Mouse (Mus musculus) cerebellum, adult 9-10 months (tissue): ENCODE data around the gene Olfr1211.

Experiments used
- DNase-seq: peaks from one replicate; pipeline ENCODE4 v3.0.0; 2022

Gene Olfr1211

DNA sequence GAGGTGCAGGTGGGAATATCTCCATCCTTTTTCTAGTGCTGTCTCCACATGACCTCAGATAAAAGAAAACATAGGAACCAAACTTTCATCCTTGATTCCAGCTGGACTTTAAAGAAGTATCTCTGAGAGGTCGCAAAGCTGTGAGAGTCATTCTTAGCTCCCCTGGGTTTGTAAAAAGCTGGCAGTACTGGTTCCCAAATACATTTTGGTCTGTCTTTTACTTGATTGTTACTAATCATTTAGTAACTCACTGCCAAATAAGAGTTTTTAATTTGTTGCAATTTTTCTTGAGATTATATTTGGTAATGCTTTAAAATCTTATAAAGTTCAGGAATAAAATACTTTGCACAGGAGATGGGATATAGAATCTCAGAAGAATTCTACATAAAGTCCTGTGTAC, at the start of gene Olfr1211:
TSS of gene Olfr1211 (minus strand) at position 101 of the 400 bp plus-strand sequence.
- no peak for DNase-seq

DNA sequence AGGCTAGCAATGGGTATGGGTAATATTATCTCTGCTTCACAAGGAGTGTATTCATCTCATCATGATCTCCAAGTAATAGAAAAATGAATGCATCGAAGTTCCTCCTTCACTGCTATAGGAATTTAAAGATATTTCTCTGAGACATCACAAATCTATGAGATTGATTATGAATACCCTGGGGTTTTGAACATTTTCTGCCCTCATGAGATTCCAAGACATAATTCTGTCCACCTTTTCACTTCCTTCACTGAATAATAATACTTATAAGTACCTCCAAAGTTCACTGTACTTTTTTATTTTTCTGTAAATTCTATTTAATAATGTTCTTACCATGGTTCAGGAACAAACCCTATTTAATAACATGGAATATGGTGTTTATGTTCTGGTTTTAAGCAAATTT, 42.3 kb upstream of the Olfr1211 start, which contains the start of gene Gm13762:
TSS of gene Gm13762 (minus strand) at position 101 of the 400 bp plus-strand sequence.
- DNase-seq, result no peak

DNA sequence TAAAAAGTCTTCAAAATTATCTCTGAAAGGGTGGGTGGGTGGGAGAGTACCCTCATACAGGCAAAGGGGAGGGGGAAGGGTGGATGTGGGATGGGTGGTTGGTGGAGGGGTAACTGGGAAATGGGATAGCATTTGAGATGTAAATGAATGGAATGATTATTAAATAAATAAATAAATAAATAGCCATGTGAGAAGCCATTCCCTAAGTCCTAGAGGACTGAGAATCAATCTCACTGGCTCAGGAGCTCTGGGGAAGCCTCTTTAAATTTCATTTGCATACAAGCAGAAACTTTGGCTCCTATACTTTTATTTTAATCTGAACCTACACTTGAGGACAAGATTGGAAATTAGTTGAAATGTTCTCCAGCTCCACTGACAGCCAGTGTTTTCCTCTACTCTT, 15.8 kb upstream of the Olfr1211 start, which contains the start of gene Olfr1212:
TSS of gene Olfr1212 (plus strand) at position 301 of the 400 bp plus-strand sequence.
- DNase-seq, result no peak

DNA sequence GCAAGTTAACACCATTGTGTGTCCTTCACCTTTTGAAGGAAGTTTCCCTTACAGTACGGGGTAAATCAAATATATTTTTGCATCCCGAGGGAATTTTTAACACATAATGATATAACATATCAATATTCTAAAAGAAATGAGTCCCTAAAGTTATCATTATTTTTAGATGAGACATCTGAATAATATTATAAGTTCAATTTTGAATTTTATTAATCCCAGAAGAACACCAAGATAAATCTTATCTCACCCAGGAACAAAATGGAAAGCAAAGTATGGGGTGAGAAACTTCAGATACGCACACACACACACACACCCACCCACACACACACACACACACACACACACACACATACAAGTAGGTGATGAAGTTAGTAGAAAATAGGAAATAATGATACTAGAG, 22.9 kb downstream of the Olfr1211 start, which contains the start of gene Olfr1209:
TSS of gene Olfr1209 (minus strand) at position 101 of the 400 bp plus-strand sequence.
- no peak for DNase-seq

DNA sequence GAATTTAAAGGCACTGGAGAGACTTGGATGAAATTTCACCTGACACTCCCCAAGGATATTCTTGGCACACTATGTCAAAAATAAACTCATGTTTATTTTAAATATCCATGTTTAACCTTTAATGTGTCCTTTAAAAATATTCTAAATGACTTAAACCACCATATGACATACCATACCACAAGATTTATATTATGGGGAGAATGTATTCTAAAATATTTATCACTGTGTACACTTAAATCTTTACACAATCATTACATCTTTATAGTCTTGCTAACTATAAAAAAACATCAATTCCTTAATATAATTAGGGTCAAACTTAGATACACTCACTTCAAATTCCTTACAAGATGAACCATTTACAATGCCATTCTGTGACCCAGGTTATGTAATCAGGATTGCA, 35.7 kb downstream of the Olfr1211 start, which contains the start of gene Olfr1208:
TSS of gene Olfr1208 (minus strand) at position 101 of the 400 bp plus-strand sequence.
- DNase-seq, result no peak
